In the genomic region with DNA sequence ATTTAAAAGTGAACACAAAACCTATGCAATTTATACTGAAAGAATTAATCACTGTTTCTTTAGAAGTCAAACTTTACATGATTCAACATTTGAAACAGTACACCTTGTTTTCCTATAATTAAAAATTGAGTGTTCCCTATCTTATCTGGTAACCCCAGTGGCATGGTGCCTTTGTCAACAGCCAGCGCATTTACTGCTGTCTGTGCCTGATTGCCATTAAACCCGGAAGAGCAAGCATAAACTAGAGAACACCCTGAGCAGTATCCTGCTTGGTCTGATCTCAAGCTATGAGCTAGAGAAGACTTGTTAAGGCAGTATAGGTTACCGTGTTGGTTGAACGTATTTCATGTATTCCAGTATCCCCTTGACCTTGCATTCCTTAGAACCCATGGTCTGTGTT, we compare ENCODE assay signal across 23 mouse cellular contexts.
"Had no signal": no experiment of that assay in that cellular context is flagged by ENCODE, and none has a peak within 500 bp of the region (broad histone marks: within the 10 kb centered on the region; RNA-seq: fewer than 3 reads in every experiment).

No protein-coding gene starts in this region.

- H3K4me1 ChIP-seq: liver, embryonic 12.5 days; liver, embryonic 15.5 days; midbrain, embryonic 12.5 days; midbrain, embryonic 15.5 days; neural tube, embryonic 12.5 days; neural tube, embryonic 15.5 days; stomach, embryonic 15.5 days had no signal

- H3K4me2 ChIP-seq: liver, embryonic 12.5 days; liver, embryonic 15.5 days; lung, embryonic 15.5 days; midbrain, embryonic 12.5 days; midbrain, embryonic 15.5 days; neural tube, embryonic 12.5 days; neural tube, embryonic 15.5 days; stomach, embryonic 15.5 days had no signal

- H3K36me3 ChIP-seq: liver, embryonic 12.5 days; liver, embryonic 15.5 days; lung, embryonic 15.5 days; midbrain, embryonic 12.5 days; midbrain, embryonic 15.5 days; neural tube, embryonic 12.5 days; neural tube, embryonic 15.5 days; stomach, embryonic 15.5 days had no signal

- H3K9ac ChIP-seq: liver, embryonic 12.5 days; liver, embryonic 15.5 days; lung, embryonic 15.5 days; midbrain, embryonic 12.5 days; midbrain, embryonic 15.5 days; neural tube, embryonic 12.5 days; neural tube, embryonic 15.5 days; stomach, embryonic 15.5 days had no signal

- H3K27me3 ChIP-seq: liver, embryonic 12.5 days; liver, embryonic 15.5 days; lung, embryonic 15.5 days; midbrain, embryonic 12.5 days; midbrain, embryonic 15.5 days; neural tube, embryonic 12.5 days; neural tube, embryonic 15.5 days; stomach, embryonic 15.5 days had no signal

- H3K4me3 ChIP-seq: layer of hippocampus, adult 2 months; left cerebral cortex, adult 2 months; liver, embryonic 12.5 days; liver, embryonic 15.5 days; lung, embryonic 15.5 days; midbrain, embryonic 12.5 days; midbrain, embryonic 15.5 days; neural tube, embryonic 12.5 days; neural tube, embryonic 15.5 days; stomach, embryonic 15.5 days had no signal

- ATAC-seq: liver, embryonic 12.5 days; midbrain, embryonic 15.5 days had no signal

- H3K9me3 ChIP-seq: liver, embryonic 12.5 days; liver, embryonic 15.5 days; lung, embryonic 15.5 days; midbrain, embryonic 12.5 days; midbrain, embryonic 15.5 days; neural tube, embryonic 12.5 days; neural tube, embryonic 15.5 days; stomach, embryonic 15.5 days had no signal

- H3K27ac ChIP-seq: layer of hippocampus, adult 2 months; left cerebral cortex, adult 2 months; liver, embryonic 12.5 days; liver, embryonic 15.5 days; lung, embryonic 15.5 days; midbrain, embryonic 12.5 days; midbrain, embryonic 15.5 days; neural tube, embryonic 12.5 days; neural tube, embryonic 15.5 days; stomach, embryonic 15.5 days had no signal

- DNase-seq: kidney, adult 11 months; kidney, adult 8-10 months; kidney, postnatal 14 days; layer of hippocampus, postnatal 36 days; lung, adult 18-20 months; lung, postnatal 10 days; lung, postnatal 36 days; right cerebral cortex, adult 18-20 months; right cerebral cortex, postnatal 14 days; spleen, adult 18-20 months; thymus, adult 2 months; thymus, postnatal 14 days; thymus, postnatal 4 days had no signal
